Mouse (Mus musculus) fat pad, adult 2 months (tissue): Measurements from ENCODE around the gene Ankrd24.
"Not testable (repeated sequence)": the region's sequence is repeated elsewhere in the genome, so short reads cannot be mapped to it uniquely, and the experiment has no call there.

Source experiments
- DNase-seq: peaks from one replicate; pipeline ENCODE4 v3.0.0-alpha.2; 2011; ENCODE audit warnings: low read depth, low spot score; ENCODE audit errors: extremely low read depth

The Ankrd24 gene

GRCm38 (mm10) chr10:81642648-81643448 lies 14.5 kb downstream of the Ankrd24 start:
- no peak for DNase-seq

GRCm38 (mm10) chr10:81643449-81644055 lies 15.2 kb downstream of the Ankrd24 start:
- DNase-seq = no peak

GRCm38 (mm10) chr10:81644162-81644561 lies 15.8 kb downstream of the Ankrd24 start:
- DNase-seq = no peak

- no peak for DNase-seq
Observed at GRCm38 (mm10) chr10:81644716-81645115, 16.4 kb downstream of the Ankrd24 start.

- DNase-seq = no peak
Observed at GRCm38 (mm10) chr10:81645391-81645790, 17.1 kb downstream of the Ankrd24 start.

GRCm38 (mm10) chr10:81646015-81646555 lies 17.7 kb downstream of the Ankrd24 start:
- DNase-seq = no peak

GRCm38 (mm10) chr10:81648803-81649775 lies 20.7 kb downstream of the Ankrd24 start, which contains the start of gene Gm10778:
Gene Gm10778 (plus strand): TSS chr10:81649059.
- DNase-seq = not testable (repeated sequence)

GRCm38 (mm10) chr10:81655178-81655577 lies 26.8 kb downstream of the Ankrd24 start:
- no peak for DNase-seq

- no peak for DNase-seq
Observed at GRCm38 (mm10) chr10:81656174-81656573, 27.8 kb downstream of the Ankrd24 start.

GRCm38 (mm10) chr10:81687114-81687513 lies 58.8 kb downstream of the Ankrd24 start:
- not testable (repeated sequence) for DNase-seq
